Mouse (Mus musculus) heart, embryonic 16.5 days (tissue): ENCODE measurements around the gene Erfe. TPM values are rescaled to one million over a fixed set of nuclear protein-coding genes. Genes with fewer than 3 reads are reported as not detected.
A peak's percentile ranks its signal among the peaks of the same experiment; 100 is the strongest.

Experiments
- ATAC-seq: fragments of 200-750 bp; cut with Nextera tagmentation; replicated peaks from 2 replicates; pipeline ENCODE4 v1.8.0; 2017; ENCODE audit warnings: moderate number of reproducible peaks; ENCODE audit not compliant: insufficient read depth, low FRiP score; ENCODE audit errors: extremely low read depth
- H3K27ac ChIP-seq: fragments of 300-500 bp; sonication (generic); 2 replicates; pipeline ENCODE4 v1.5.1; 2014; ENCODE audit warnings: mild to moderate bottlenecking, low read length, control low read depth, moderate library complexity
- H3K27me3 ChIP-seq: fragments of 300-500 bp; sonication (generic); 2 replicates; pipeline ENCODE4 v1.6.1; 2014; ENCODE audit warnings: low read length, mixed read lengths; ENCODE audit not compliant: control insufficient read depth, insufficient read depth
- H3K36me3 ChIP-seq: fragments of 300-500 bp; sonication (generic); 2 replicates; pipeline ENCODE4 v1.6.1; 2014; ENCODE audit not compliant: control insufficient read depth, insufficient read depth
- H3K4me1 ChIP-seq: fragments of 300-500 bp; sonication (generic); 2 replicates; pipeline ENCODE4 v1.6.1; 2014; ENCODE audit warnings: low read length, mixed read lengths; ENCODE audit not compliant: control insufficient read depth, insufficient read depth
- H3K4me2 ChIP-seq: fragments of 300-500 bp; sonication (generic); 2 replicates; pipeline ENCODE4 v1.6.1; 2014; ENCODE audit warnings: low read depth, mild to moderate bottlenecking, control low read depth, low read length
- H3K4me3 ChIP-seq: fragments of 300-500 bp; sonication (generic); 2 replicates; pipeline ENCODE4 v1.5.1; 2014; ENCODE audit warnings: mild to moderate bottlenecking, control low read depth, low read length
- H3K9ac ChIP-seq: fragments of 300-500 bp; sonication (generic); 2 replicates; pipeline ENCODE4 v1.6.1; 2014; ENCODE audit warnings: low read length, control low read depth
- H3K9me3 ChIP-seq: fragments of 300-500 bp; sonication (generic); replicated peaks from 2 replicates; pipeline ENCODE4 v1.6.1; 2016; ENCODE audit warnings: low read length; ENCODE audit not compliant: control insufficient read depth
- WGBS: fragments of 180-500 bp; shearing (Covaris S2); extraction: QIAGEN DNeasy Blood & Tissue Kit; methylation state at CpG from one replicate; pipeline ENCODE4 v1.1.7; 2014; 5-methylcytosine and 5-hydroxymethylcytosine counted together
- polyA plus RNA-seq: library from polyadenylated mRNA; unstranded; fragments of >200 nt; fragmentation: Nextera tagmentation; extraction: Ambion mirVana; gene quantifications from 2 replicates; pipeline ENCODE4 v1.2.1, GENCODE M21; 2015

Gene Erfe
- polyA plus RNA-seq: 1.3 and 1.5 TPM in 2 replicates

DNA sequence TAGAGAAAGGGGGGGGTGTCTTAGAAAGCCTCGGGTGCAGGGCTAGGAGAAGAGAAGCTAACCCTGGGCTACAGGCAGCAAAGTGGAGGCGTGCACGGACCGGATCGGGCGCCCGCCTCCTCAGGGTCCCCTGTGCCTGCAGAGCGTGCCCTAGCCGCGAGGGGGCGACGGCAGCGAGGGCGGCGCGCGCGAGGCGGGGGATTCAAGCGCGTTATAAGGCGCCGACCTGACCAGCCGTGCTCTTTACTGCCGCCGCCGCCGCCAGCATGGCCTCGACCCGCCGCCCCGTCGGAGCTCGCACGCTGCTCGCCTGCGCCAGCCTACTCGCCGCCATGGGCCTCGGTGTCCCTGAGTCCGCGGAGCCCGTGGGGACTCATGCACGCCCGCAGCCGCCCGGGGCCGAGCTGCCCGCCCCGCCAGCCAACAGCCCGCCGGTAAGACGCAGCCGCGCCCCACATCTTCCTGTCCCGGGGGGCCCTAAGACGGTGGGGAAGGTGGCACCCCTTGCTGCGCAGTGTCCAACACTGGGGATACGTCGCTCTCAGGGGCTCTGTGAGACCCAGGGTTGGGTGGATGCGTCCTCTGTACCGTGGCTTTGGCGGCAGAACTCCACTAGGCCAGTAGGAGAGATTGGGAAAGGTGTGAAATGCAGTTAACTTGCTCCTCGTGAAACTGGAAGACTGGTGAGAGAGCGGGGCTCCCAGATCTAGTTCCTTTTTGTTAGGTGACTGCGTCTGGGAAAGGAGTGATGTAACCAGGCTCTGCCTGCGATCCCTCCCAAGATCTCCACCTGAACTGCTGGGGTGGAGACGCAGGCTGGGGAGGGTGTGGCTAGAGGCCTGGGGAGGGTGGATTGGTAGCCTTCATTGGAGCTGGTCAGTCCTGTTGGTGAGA lies at the start of gene Erfe:
TSS of gene Erfe (plus strand) at position 216 of the 894 bp plus-strand sequence.
- peak; percentile 39; the same call in 1 of the 2 replicates for ATAC-seq
- H3K4me1 ChIP-seq: peaks cover 4% of the 10 kb centered on the region; the same call in 1 of the 2 replicates
- peak within 1 kb of the TSS; percentile 59 for H3K4me3 ChIP-seq
- WGBS: 3% methylated on average over 64 of the region's 68 CpGs
- peak within 1 kb of the TSS; percentile 95 for H3K4me2 ChIP-seq
- peaks cover 13% of the 10 kb centered on the region for H3K36me3 ChIP-seq
- peaks cover 10% of the 10 kb centered on the region for H3K9me3 ChIP-seq
- H3K9ac ChIP-seq: peak within 1 kb of the TSS; percentile 78
- H3K27ac ChIP-seq: no peak within 1 kb of the TSS
- H3K27me3 ChIP-seq: no peaks in the 10 kb centered on the region

DNA sequence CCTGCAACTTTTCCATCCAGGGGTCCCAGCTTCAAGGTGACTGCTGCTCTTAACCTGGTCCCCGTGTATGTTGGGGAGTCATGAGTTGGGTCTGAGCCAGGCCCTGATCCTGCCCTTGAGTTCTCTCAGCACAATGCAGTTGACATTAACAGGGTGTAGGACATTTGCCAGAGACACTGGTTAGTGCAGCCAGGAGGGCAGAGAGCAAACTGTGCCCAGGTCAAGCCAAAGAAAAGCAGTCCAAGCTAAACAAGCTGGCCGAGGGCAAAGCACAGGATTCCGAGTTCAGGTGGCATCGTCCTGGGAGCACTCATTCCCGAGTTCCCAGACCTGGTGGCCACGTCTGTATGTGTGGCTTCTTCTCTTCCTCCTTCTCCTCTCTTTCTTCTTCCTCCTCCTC lies 48.6 kb upstream of the Erfe start:
- Histone ChIP-seq H3K27ac (no peak overlapping the region; the same call in 1 of the 2 replicates), H3K9me3 (no peaks in the 10 kb centered on the region), H3K9ac (no peak overlapping the region), H3K4me2 (no peak overlapping the region), H3K4me1 (peaks cover 30% of the 10 kb centered on the region), H3K27me3 (no peaks in the 10 kb centered on the region), H3K36me3 (no peaks in the 10 kb centered on the region), H3K4me3 (no peak overlapping the region)
- 58% methylated on average over 6 of the region's 6 CpGs for whole genome bisulfite sequencing
- no peak for ATAC-seq

DNA sequence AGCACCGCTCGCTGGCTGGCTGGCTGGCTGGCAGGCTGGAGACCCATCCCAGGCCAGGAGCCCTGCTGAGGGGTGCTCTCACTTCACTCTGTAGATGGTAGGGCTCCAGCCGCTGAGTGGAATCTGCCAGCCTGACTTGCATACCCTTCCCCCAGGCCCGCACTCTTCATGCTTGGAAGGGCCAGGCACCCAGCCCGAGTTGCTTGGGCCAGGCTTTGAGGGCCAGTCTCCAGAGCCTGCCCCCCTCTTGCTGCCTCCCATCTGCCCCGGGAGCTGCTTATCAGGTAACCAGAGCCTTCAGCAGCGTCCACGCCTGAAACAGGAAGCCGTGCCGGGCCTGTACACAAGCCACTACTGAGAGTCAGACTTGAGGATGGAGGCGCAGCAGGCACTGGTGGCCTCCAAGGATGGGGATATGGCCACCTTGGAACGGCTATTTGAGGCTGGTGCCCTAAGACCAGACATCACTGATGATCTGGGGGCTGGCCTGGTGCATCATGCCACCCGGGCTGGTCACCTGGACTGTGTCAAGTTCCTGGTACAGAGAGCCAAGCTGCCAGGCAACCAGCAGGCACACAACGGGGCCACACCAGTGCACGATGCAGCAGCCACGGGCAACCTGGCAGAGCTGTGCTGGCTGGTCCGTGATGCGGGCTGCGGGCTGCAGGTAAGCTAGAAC lies 44.3 kb upstream of the Erfe start, which contains the start of gene Espnl:
TSS of gene Espnl (plus strand) at position 316 of the 679 bp plus-strand sequence.
- Histone ChIP-seq H3K27me3 (no peaks in the 10 kb centered on the region), H3K27ac (0 out of 2 replicates have a peak within 1 kb of the TSS, but pooled peaks have one; percentile 6), H3K4me3 (no peak within 1 kb of the TSS), H3K4me1 (peaks cover 17% of the 10 kb centered on the region), H3K9ac (peak within 1 kb of the TSS; percentile 10; the same call in 1 of the 2 replicates), H3K36me3 (no peaks in the 10 kb centered on the region), H3K9me3 (no peaks in the 10 kb centered on the region), H3K4me2 (no peak within 1 kb of the TSS)
- 40% methylated on average over 19 of the region's 19 CpGs for WGBS
- peak; percentile 44 for ATAC-seq

DNA sequence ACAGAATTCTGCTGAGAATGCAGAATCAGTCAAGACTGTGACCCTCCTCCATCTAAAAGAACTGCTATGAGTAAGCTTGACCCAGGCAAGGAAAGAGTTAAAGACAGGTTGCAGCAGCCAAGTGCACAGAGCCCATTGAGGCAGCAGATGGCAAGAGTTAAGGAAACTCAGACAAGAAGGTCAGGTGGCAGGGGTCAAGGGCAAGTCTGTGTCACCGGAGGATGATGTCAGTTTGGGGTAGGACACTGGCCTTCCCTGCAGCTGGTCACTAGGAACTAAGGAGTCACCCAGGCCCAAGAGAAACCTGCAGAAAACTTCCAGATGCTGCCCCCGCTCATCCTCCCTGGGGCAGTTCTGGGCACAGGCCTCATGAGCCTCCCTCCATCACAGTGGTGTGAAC lies 41.6 kb upstream of the Erfe start:
- Histone ChIP-seq H3K4me1 (peaks cover 11% of the 10 kb centered on the region), H3K4me3 (no peak overlapping the region), H3K27me3 (no peaks in the 10 kb centered on the region), H3K9ac (no peak overlapping the region), H3K9me3 (no peaks in the 10 kb centered on the region), H3K4me2 (no peak overlapping the region), H3K27ac (no peak overlapping the region), H3K36me3 (no peaks in the 10 kb centered on the region)
- 68% methylated on average over 2 of the region's 2 CpGs for WGBS
- no peak for ATAC-seq

DNA sequence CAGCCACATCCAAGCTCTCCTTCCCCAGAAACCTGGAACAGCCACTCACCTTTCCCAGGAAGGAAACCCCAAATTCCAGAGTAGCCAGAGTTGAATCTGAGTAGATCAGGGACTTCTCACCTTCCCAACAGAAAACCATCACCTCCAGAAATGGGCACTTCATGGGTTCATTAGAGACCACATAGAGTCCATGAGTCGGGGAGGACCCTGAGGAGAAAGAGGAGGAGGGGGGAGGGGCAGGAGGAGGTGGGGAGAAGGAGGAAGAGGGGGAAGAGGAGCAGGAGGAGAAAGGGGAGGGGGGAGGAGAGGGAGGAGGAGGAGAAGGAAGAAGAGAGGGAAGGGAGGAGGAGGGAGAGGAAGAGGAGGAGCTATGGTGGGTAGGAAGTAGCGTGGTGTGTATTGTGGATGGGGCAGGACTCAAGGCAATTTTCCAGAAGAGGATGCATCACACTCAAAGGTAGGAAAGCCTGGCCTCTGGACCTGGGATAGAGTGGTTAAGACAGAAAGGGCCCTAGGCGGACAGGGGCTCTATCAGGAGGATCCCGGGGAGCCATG lies 40.7 kb upstream of the Erfe start:
- H3K36me3 ChIP-seq: no peaks in the 10 kb centered on the region
- H3K27ac ChIP-seq: no peak overlapping the region
- H3K4me3 ChIP-seq: no peak overlapping the region
- no peaks in the 10 kb centered on the region for H3K9me3 ChIP-seq
- H3K4me1 ChIP-seq: peaks cover 11% of the 10 kb centered on the region
- no peaks in the 10 kb centered on the region for H3K27me3 ChIP-seq
- H3K9ac ChIP-seq: no peak overlapping the region
- 74% methylated on average over 4 of the region's 4 CpGs for WGBS
- no peak overlapping the region for H3K4me2 ChIP-seq
- ATAC-seq: no peak

DNA sequence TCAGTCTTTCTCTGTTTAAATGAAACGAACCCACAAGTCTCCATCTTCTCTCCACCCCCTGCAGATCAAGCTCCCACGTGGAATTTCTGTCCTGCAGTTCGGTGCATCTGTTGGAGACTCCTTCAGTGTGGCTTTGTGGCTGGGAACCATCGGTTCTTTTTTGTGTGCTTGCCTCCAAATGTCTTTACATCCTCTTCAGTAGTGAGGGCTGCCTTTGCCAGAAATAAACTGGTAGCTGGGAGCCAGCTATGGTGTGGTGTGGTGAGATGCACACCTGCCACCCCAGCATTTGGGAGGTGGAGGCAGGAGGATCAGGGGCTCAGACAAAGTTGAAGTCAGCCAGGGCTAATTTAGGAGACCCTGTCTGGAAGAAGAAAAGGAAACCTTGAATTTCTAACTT lies 34.1 kb upstream of the Erfe start:
- no peaks in the 10 kb centered on the region for H3K27me3 ChIP-seq
- no peak overlapping the region for H3K27ac ChIP-seq
- 58% methylated on average over 4 of the region's 4 CpGs for WGBS

DNA sequence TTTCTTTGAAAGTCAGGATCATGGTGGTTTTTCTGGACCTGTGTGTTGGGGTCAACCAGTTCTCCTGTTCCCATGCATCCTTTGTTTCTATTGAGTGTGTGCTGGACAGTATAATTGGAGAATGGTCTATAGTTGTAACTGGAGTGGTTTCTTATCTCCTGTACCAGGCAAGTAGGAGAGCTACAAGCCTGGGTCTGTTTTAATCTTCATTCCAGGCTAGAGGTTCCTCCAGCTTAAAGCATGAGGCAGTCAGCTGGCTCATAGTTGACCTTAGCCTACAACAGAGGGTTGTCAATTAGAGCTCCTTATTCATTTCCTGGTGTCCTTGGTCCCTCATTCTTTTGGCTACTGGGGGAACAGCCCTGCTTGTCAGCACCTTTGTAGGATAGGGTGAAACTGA lies 32.6 kb upstream of the Erfe start:
- peak overlapping the region; percentile 67 for H3K27ac ChIP-seq
- H3K9ac ChIP-seq: no peak overlapping the region
- H3K4me1 ChIP-seq: peaks cover 12% of the 10 kb centered on the region

More for the DNA sequence above, 34.1 kb upstream of the Erfe start:
- Histone ChIP-seq H3K4me1 (peaks cover 12% of the 10 kb centered on the region), H3K9ac (no peak overlapping the region), H3K9me3 (no peaks in the 10 kb centered on the region), H3K36me3 (no peaks in the 10 kb centered on the region), H3K4me2 (no peak overlapping the region), H3K4me3 (no peak overlapping the region)
- ATAC-seq: no peak

DNA sequence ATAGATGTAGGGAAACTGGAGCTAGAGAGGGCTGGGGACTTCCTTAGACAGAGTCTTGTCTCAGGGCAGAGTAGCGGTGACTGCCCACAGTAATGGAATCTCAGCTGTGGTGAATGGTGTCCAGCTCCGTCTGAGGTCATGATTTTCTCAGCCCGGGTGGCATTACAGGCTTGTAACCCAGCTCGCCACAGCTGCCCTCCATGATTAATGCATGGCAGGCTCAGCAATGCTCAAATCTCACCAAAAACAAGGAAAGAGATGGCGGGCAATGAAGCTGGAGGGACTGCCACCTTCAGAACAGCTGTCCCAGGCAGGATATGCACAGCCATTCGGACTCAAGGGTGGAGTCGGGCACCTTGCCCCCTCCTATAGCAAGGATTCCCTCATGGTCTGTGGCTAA lies 28.9 kb upstream of the Erfe start:
- Histone ChIP-seq H3K36me3 (no peaks in the 10 kb centered on the region), H3K9ac (no peak overlapping the region), H3K27me3 (0 out of 2 replicates have a peak, but pooled peaks cover 3% of the 10 kb centered on the region), H3K4me1 (peaks cover 12% of the 10 kb centered on the region), H3K4me2 (no peak overlapping the region), H3K27ac (no peak overlapping the region), H3K9me3 (no peaks in the 10 kb centered on the region), H3K4me3 (no peak overlapping the region)
- 88% methylated on average over 7 of the region's 7 CpGs for WGBS
- no peak for ATAC-seq

More for the DNA sequence above, 32.6 kb upstream of the Erfe start:
- H3K36me3 ChIP-seq: no peaks in the 10 kb centered on the region
- no peak overlapping the region for H3K4me3 ChIP-seq
- H3K27me3 ChIP-seq: no peaks in the 10 kb centered on the region
- ATAC-seq: peak; percentile 77
- H3K9me3 ChIP-seq: no peaks in the 10 kb centered on the region
- H3K4me2 ChIP-seq: no peak overlapping the region
